Mouse (Mus musculus) left cerebral cortex, postnatal 4 days (tissue): ENCODE measurements around the gene Nacad. TPM values are rescaled to one million over a fixed set of nuclear protein-coding genes. Genes with fewer than 3 reads are reported as not detected.

Experiments
- DNase-seq: peaks from one replicate; pipeline ENCODE4 v3.0.0-alpha.2; 2022
- intact Hi-C: fragments of 180-260 bp; cut with DNase I; formaldehyde crosslinking; loops from one replicate; pipeline ENCODE4 v1.15.1; 2025
- total RNA-seq, 2 experiments: library from RNA; stranded (reverse); gene quantifications; 2 replicates each; pipeline ENCODE4 v1.2.3; 2021

Gene Nacad
- 10 to 100 TPM; 94.4 to 99.0 TPM for total RNA-seq

DNA sequence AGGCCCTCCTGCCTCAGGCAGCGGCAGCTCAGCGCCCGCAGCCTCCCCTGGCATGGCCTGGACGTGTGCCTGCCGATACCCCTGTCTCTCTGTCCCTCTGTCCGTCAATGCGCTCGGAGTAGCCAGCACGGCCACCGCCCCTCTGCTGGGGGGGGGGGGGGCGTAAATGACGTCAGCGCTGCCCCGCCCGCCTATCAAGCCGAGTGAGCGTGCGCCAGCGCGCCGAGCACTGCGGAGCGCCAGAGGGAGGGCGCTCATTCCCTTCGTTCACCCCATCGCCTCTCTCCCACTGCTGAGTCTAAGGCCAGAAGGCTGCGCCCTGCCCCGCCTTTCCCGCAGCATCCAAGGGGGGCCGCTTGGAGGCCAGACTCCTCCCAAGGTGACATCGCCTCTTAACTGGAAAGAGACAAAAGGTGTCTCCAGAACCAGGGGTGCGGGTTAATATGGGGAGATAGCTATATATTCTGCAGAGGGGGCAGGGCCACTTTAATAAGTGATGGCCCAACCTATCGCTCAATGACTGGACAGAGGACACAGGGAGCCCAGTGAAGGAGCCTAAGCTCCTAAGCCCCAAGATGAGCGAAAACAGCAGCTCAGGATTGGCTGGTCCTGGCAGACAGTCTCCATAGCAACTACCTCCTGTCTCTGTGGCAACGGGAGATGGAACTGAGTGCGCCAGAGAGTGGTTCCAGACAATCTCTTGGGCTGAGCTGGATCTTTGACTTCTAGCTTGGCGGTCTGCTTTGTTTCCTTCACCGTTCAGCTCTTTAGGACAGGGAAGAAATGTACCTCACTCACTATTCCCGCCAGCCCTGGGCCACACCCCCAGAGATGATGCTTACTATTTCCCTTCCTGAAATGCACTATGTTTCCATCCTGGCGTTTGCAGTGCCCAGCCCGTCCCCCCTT is at the start of gene Nacad:
Nacad (minus strand) TSS at position 563 of the 909 bp plus-strand sequence.
- intact Hi-C loops, result no loop called here
- peak; percentile 83 for DNase-seq

DNA sequence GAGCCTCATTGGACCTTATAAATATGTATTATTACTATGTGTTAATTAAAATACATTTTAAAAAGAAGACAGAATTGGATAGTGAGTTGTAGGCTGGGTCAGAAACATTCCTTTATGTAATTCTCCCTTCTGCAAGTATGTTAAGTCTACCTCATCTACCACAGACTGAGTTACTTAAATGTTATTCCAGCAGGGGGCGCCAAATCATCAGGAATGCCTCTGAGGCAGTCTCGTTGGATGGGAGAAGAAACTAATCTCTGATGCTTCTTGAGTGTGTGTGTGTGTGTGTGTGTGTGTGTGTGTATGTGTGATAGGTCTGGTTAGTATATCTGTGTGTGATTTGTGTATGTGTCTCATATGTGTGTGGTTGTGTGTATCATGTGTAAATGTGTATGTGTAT is 49.0 kb upstream of the Nacad start:
- intact Hi-C loops, result loop anchor here (1.0 to 10.0 kb wide), 3 partner anchors 114 to 540 kb away; partner anchors contain the start of gene Igfbp1
- DNase-seq, result peak; percentile 88

- peak; percentile 14 for DNase-seq
- intact Hi-C loops, result loop anchor here (10.0 kb wide), 2 partner anchors 512 to 542 kb away; partner anchors contain the start of gene Igfbp1
Observed at GRCm38 (mm10) chr11:6652978-6653377, 47.1 kb upstream of the Nacad start.

- intact Hi-C loops, result loop anchor here (10.0 kb wide), 2 partner anchors 514 to 544 kb away; partner anchors contain the start of gene Igfbp1
- no peak for DNase-seq
Observed at GRCm38 (mm10) chr11:6650519-6650918, 44.7 kb upstream of the Nacad start.

- intact Hi-C loops, result no loop called here
- no peak for DNase-seq
Observed at GRCm38 (mm10) chr11:6647831-6648724, 42.2 kb upstream of the Nacad start.

GRCm38 (mm10) chr11:6644566-6644965 is 38.7 kb upstream of the Nacad start:
- intact Hi-C loops, result no loop called here
- DNase-seq, result peak; percentile 35

GRCm38 (mm10) chr11:6639072-6639471 is 33.2 kb upstream of the Nacad start:
- DNase-seq, result no peak
- intact Hi-C loops, result no loop called here

- intact Hi-C loops, result no loop called here
- DNase-seq, result no peak
Observed at GRCm38 (mm10) chr11:6638537-6638936, 32.7 kb upstream of the Nacad start, which contains the start of gene Wap. TSS of gene Wap (minus strand) at chr11:6638637.

DNA sequence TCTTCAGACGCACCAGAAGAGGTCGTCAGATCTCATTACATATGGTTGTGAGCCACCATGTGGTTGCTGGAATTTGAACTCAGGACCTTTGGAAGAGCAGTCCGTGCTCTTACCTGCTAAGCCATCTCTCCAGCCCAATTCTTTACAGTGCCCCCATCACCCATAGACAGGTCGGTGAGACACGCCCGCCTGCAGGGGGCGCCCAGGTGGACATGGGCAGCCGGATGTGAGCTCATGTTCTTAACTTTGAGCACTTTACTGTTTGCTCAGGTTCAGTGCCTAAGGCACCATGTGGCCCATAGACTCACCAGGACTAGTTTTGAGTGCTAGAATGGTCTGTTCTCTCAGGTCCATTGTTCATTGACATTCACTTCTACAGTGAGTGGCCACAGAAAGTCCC is 30.3 kb upstream of the Nacad start:
- no peak for DNase-seq
- intact Hi-C loops, result no loop called here

GRCm38 (mm10) chr11:6629655-6630054 is 23.8 kb upstream of the Nacad start:
- intact Hi-C loops, result no loop called here
- DNase-seq, result no peak

GRCm38 (mm10) chr11:6628568-6628967 is 22.7 kb upstream of the Nacad start:
- DNase-seq, result peak; percentile 68
- intact Hi-C loops, result no loop called here

DNA sequence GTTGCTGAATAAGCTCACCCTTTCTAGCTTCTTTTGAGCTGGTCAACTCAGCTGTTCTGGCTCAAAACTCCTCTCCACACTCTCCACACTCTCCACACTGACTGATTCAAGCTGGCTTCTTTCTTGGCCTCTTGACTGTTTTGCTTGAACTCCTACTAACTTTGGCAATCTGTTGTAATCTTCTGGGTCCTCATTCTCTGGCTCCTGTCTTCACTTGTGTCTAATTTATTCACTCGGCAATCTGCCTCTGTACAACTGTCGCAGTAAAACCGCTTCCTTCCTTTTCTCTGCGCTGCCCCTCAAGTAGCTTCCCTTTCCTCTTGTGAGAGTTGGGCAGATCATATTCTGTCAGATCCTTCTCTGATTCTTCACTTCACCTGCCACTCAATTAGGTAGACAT is 21.9 kb upstream of the Nacad start:
- intact Hi-C loops, result no loop called here
- no peak for DNase-seq

DNA sequence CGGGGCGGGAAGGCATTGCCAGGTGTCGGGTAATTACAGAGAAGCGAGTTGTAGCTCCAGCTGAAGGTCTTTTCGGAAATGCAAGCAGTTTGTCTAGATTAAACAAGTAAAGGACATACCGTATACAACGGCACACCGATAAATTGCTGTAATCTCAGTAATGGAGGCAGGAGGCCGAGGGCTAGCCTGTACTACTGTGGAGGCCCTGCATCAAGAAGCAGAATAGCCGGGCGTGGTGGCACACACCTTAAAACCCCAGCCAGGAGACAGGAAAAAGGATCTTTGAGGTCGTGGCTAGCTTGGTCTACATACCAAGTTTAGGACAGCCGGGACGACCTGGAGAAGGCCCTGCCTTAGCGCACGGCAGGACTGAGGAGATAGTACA is 20.5 kb upstream of the Nacad start:
- DNase-seq, result no peak
- intact Hi-C loops, result no loop called here

- intact Hi-C loops, result no loop called here
- DNase-seq, result peak; percentile 94
Observed at GRCm38 (mm10) chr11:6625478-6626387, 19.9 kb upstream of the Nacad start, which contains the start of gene Tbrg4. TSS of gene Tbrg4 (minus strand) at chr11:6626067.

GRCm38 (mm10) chr11:6624619-6625382 is 18.9 kb upstream of the Nacad start:
- intact Hi-C loops, result no loop called here
- DNase-seq, result no peak

DNA sequence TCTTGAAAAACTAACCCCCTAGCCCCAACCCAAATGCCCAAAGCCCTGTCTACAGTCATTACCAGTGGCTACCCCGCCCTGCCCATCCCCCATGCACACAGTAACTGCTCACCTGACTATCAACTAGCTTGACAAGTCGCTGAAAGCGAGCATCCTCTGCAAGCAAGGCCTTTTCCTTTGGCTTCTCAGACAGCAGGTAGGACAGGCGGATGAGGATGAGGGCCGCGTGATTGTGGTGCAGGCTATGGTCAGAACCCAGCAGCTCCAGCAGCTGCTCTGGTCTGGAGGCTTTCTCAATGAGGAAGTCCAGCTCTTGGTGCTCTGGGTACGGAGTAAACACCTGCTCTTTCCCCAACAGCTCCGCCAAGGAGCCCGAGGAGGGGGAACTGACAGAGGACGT is 17.9 kb upstream of the Nacad start:
- no peak for DNase-seq
- intact Hi-C loops, result no loop called here

GRCm38 (mm10) chr11:6615250-6616205 is 9.7 kb upstream of the Nacad start:
- DNase-seq, result no peak
- intact Hi-C loops, result no loop called here

DNA sequence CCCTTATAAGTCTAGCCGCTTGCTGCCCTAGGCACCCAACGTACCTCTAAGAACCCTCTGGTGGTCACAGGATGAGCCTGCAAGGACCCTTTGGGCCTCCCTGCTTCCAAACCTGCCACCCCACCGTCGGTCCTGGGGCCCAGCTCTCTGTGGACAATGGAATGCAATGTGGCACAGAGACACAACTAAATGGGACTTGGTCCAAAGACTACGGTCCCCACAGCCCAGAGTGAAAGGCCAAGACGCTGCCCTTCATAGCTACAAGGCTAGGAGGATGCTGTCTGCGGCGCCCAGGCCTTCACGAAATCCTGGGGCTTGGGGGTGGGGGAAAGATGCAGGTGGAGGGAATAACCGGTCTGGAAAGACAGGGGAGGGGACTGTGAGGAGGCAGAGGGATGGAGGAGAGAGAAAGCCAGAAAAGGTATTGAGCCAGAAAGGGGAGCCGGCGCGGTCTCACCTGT is 802 bp downstream of the Nacad start:
- intact Hi-C loops, result no loop called here
- DNase-seq, result no peak
